Mouse (Mus musculus) brain, embryonic 14.5 days (tissue): ENCODE data around the gene Srr.

Experiments used
- CTCF ChIP-seq: fragments of 200-500 bp; IDR thresholded peaks from 2 replicates; pipeline ENCODE4 v1.5.1; 2012; ENCODE audit warnings: inconsistent platforms, mild to moderate bottlenecking, moderate library complexity, borderline replicate concordance; ENCODE audit not compliant: insufficient read depth, insufficient read length; ENCODE audit errors: extremely low read depth
- POLR2A ChIP-seq: fragments of 200-500 bp; IDR thresholded peaks from 2 replicates; pipeline ENCODE4 v1.6.1; 2012; ENCODE audit warnings: mild to moderate bottlenecking, inconsistent platforms, borderline replicate concordance; ENCODE audit not compliant: poor library complexity, insufficient read depth, insufficient read length, severe bottlenecking; ENCODE audit errors: extremely low read depth

DNA sequence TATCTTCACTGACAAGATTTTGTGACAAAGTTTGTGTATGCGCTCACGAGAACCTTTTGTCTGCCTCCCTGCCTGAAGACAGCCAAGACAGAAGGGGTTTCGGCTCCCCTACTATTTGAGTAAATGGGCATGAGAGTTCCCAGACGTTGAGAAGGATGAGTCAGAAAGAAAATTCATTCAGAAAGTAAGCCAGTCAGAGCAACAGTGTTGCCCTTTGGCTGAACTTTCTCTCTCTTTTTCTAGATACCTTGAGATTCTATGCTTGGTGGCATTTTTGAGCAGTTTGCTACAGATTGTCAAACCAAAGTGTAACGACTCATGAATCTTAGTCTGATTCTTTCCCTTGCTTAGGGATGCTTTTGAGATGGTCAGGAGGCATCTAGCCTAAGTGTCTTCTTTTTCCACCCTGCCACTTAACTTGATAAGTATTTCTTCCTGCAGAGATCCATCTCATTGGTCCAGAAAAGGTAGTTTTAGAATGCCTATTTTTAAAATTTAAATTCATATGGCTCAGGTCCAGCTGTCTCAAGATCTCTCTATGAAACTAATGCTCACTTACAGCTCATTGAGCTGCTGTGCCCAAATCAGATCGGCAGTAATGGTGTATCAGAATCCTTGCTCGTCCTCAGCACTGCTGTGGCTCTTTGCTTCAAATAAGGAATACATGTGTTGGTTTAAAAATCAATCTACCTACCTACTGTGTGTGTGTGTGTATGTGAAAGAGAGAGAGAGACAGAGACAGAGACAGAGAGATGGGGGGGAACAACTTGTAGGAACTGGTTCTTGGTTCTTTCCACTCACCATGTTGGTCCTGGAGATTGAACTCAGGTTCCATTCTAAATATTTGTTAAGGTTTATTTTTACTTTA lies 47.8 kb upstream of the Srr start:
- no peak for TF ChIP-seq CTCF
- TF ChIP-seq POLR2A: no peak
